Mouse (Mus musculus) frontal cortex, postnatal 25 days (tissue): ENCODE results near the gene Lrch1.

Experiments used
- DNase-seq, 2 experiments: peaks; one replicate each; pipeline ENCODE4 v3.0.0; 2022; ENCODE audit warnings: low spot score in 2 of 2

Gene Lrch1

DNA sequence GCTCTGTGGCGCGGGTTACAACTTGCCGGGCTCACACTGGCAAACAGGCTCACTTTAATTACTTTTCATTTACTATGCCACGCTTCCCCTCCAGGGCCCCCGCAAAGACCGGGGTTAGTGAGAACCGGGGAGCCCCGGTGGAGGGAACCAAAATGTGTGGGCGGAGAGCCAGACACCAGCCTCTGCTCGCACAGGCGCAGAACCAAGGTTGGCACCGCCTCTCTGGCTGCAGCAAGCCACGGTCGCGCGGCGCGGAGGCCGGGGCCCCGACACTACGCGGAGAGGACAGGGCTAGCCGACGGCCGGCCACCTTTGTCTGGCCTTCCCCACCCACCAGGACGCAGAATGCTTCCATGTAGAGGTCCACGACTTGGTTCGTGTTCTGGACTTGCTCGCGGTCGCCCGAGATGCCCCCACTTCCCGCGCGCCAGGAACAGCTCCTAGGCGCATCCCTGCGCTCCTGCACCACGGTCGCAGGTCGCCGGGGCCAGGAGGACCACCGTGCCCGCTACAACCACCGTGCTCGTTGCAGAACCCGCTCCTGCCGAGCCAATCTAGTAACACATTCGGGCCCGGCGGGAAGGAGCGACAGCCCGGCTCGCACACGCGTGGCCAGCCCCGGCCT, 813 bp downstream of the Lrch1 start:
- DNase-seq = peak; percentile 61 to 62

DNA sequence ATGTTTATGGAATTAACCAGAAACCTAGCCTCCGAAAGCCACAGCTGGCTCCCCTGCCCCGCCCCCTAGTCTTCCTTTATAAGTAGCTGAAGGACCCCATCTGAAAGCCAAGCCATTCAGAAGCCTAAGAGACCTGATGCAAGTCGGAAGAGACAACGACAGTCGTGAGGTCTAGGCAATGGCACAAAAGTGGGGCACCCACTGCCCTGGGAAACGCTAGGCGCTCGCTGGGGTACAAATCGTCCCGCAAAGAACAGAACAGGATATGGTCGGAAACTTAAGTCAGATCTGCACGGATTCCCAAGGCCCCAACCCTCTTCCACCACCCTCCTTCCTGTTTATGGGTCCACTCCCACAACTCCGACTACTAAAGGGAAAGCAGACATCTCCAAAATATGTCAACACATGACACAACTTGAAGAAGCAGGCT, 1.3 kb downstream of the Lrch1 start:
- no peak for DNase-seq

DNA sequence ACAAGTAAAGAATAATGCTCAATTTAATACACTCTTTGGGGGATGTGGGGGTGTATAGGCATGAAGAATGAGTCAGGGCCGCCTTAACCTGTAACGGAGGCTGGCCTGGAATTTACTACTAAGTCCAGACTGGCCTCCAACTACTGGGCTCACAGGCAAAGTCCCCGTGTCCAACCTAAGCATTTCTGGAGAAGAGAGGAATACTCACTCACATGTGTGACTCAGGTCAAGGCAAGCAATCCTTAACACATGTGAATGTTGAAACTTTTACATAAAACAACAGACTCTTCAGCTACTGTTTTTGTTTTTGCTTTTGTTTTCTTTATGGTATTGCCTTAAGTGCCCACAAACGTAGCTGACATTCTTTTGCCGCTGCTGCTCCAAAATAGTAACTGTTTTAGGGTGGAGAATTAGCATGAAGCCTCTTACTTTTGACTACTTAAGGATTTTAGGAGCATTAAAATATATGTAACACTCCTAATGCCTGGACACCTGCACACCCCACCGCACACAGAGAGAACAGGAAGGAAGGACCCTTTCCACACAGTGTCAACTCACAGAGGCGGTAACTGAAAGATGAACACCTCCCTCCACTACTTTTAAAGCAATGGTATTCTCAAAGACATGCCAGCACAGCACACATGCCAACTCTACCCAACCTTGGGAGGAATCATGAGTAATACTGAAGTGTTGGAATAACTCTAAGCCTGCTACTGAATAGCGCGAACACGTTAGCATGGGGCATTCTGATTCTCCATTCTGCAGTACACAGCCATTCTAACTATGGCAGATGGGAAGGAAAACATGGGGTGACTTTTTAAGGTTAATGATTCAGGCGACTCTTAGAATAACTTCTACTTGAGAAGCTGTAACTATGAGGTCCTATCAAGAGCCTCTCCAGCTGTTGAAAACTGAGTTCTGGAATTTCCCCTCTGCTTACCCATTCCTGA, 2.1 kb downstream of the Lrch1 start:
- DNase-seq = no peak

DNA sequence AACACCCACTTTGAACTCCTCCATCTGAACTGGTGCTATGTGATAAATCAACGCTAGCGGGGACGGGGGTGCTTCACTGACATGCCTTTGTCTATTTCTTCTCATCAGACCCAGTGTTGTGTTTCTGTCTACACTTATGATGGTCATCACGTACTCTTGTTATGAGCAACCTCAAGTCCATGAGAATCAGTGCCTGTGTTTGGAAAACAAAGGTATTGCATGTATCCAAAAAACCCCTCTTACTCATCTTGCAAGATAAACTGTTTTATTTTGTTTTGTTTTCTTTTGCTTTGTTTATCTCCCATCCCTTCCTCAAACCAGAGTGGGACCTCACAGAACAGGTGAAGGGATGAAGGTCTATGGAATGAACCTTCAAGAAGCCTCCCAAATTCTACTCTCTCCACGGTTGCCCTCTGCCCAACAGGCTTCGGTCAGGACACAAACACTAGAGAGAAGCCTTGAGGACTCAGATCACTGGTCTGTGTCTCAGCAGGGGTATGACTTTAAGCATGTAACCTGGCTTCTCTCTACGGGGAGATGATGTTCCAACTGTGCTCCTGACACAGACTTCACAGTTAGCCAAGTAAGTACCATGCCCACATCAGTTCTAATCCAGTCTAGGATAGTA, 3.4 kb downstream of the Lrch1 start:
- DNase-seq = no peak

DNA sequence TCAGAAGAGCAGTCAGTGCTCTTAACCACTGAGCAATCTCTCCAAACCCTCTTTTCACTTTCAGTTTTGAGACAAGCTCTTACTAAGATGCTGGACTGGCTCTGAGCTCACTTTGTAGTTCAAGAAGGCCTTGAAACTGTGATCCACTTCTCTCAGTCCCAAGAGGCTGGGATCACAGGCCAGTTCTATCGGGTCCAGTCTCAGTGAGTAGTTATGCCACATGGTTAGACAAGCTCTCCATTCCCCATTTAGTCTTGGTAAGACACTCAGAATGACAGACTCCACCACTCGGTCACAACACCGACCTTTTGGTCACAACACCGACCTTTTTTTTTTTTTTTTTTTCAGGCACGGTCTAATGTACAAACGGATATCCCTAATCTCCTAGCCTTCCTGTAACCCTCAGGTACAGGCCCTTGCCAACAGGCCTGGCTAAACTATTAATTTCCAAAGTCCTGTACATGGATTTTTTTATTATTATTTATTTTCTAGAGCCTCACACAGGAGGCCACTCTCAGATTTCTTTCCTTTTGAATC, 4.0 kb downstream of the Lrch1 start:
- DNase-seq = no peak

DNA sequence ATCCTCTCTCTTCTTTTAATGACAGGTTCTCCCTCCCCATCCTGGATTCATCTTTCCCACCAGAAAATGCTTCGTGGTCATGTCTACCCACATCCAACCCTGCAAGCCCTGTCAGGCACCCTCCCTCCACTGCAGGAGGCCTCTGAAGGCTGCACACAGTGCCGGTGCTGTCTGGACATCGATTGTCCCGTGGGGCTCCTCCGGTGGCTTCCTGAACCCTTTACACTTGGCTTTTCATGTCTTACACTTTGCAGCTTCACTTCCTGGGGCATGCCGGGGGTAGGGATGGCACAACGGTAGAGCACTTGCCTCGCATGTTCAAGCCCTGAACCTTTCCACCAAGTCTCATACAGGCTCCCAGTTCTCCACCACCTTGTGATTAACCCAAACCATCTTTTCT, 4.7 kb downstream of the Lrch1 start:
- no peak for DNase-seq

DNA sequence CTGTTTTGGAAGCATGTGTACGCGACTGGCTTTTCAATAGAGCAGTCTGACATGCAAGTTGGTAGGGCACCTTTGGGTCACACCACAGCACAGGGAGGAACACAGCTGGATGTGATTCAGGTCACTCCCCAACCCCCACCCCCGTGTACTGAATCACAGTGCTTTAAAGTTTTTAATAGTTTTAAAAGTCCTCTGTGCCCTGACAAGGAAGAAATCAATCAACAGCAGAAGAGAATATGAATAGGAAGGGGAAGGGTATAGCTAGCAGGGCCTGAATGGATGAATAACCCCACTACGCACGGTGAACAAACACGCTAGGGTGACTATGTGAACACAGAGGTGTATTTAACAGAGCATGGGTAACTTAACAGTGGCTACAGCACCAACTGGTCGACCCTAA, 6.1 kb downstream of the Lrch1 start:
- DNase-seq = no peak

DNA sequence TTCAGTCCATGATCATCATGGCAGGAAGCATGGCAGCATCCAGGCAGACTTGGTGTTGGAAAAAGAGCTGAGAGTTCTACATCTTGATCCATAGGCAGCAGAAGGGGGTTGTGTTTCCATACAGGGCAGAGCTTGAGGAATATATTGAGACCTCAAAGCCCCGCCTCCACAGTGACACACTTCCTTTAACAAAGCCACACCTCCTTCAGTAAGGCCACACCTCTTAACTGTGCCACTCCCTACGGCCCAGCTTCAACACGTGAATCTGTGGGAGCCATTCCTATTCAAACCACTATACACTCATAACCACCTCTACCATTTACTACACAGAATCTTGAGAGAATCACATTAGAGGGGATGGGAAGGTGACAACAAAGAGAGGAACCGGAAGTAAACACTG, 6.9 kb downstream of the Lrch1 start:
- no peak for DNase-seq

DNA sequence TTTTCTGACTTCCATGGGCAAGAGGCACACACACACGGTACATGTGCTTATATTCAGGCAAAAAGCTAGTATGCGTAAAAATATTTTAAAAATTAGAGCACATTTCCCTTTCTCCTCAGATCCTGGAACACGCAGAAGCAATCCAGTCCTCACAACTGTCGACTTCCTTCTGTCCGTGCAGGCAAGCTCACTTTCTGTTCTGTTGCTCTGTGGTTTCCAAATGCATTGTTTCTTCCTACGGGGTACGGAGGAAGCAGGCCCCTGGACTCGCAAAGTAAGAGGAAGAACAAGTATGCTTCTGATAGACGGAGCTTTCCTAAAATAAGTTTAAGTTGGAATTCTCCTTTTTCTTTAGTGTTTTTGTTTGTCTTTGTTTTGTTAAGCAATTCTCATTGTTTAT, 8.3 kb downstream of the Lrch1 start:
- no peak for DNase-seq

DNA sequence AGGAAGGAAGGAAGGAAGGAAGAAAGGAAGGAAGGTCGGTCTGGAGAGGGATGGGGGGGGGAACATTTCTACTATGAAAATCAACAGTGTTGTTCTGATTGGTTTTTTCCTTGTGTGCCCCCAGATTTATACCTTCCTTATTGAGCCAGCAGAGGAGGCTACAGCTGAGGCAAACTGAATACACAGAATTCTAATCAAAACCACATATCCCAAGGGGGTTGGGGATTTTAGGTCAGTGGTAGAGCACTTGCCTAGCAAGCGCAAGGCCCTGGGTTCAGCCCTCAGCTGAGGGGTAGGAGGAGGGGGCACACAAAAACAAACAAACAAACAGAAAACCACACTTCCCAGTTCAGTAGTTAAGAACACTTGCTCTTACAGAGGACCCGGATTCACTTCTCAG, 8.8 kb downstream of the Lrch1 start:
- DNase-seq = no peak

DNA sequence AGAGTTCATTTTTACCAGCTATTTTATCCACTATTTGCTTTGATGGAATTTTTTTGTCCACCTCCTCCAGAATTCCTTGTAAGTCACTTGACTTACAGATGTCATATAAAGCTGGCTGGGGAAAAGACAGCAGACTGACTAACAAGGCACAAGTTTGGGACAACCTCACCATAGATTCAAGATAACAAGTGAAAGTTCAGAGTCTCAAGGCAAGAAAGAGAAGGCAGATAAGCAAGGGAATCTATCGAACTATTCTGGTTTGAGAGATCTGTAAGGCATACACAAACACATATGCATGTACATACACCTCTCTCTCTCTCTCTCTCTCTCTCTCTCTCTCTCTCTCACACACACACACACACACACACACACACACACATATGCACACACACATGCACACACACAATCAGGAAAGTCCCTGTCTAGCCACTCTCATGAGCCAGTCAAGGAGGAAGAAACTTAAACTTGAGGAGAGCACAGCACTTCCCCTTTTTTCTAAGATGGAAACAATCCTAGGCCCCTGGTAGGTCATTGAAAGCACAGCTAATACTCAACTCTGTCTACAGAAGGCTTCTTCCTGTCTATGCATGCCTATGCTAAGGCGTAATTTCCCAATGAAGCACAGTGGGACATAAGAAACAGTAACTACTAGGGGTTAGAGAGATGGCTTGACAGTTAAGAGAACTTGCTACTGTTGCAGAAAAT, 11.0 kb downstream of the Lrch1 start:
- no peak for DNase-seq

DNA sequence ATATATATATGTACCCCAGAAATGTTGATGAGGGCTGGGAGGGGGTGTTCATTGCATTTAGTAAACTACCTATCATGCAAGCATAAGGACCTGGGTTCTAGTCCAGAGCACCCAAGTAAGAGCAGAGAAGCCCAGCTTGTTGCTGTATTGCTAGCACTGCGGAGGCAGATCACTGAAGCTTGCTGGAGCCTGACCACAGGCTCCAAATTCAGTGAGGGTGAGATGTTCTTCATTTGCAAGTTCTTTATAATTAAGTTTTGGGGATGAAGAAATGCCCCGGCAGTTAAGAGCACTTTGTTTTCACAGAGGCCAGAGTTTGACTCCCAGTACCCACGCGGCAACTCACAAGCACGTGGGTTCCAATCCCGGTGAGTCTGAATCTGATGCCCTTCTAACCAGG, 12.6 kb downstream of the Lrch1 start:
- no peak for DNase-seq

DNA sequence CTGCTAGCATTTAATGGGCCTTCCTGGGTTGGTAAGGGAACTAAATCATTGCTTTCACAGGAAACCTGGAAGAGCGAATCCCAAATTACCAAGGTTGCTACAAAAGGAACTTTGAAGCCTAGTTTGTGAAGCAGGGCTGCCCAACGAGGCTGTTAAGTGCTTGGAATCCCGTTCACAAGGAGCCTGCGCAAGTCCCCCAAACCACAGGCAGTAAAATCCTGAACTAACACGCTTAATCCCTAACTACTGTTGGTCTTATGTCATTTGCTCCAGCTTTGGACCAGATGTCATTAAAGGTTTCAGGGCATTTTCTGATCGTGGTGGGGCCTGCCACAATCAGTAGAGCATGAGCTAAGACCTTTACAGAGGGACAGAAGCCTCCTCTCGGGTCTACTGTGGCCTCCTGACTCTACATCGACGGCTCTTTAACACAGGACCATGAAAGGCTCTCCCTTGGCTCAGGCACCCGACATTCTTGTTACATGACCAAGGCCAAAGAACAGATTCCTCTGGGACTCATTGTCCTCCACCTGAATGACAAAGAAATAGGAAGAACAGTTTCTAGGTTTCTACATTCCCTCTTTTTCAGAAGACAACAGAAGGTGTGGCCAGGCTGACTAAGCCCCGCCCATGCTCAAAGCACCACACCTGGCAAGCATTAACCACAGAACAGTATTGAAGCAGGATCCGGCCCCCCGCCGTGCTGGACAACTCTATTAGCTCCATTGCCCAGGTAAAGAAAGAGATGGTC, 13.5 kb downstream of the Lrch1 start:
- no peak for DNase-seq

DNA sequence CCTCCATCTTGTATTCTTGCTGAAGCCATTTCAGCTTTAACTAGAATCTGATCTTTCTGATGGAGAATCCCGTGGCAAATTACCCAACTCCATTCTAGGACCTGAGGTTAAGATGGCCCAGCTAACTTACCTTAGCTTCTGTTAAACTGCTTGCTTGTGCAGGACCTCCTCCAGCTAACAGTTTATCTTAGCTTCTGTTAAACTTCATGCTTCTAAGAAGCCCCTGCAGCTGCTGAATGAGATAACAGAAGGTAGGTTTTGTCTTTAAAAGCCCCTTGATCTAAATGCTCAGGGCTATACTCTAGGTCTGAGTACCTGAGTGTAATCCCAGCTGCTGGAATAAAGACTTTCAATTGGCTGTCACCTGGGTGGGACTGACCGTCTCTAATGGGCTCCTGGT, 17.9 kb downstream of the Lrch1 start:
- no peak for DNase-seq

DNA sequence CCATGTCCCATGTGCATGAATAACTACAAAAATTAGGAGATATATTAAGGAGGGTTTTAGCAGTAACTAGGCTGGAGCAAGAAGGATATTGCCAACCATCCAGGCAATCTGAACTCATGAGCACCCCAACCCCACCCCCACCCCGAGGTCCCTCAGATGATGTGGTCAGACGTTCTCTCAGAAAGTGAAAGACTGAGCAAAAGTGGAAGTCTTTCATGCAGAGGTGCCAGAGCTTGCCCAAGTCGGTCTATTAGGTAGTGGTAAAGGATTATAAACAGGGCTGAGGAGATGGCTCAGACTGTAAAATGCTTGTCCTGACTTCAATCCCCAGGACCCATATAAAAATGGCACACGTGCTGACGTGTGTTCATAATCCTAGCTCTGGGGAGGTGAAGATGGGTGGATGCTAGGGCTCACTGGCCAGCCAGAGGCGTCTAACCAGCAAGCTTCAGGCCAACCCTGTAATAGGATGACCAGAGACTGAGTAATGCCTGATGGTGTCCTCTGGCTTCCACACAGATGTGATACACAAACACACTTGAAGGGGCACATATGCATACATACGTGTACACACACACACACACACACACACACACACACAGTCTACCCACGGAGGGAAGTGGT, 18.8 kb downstream of the Lrch1 start:
- DNase-seq = no peak

DNA sequence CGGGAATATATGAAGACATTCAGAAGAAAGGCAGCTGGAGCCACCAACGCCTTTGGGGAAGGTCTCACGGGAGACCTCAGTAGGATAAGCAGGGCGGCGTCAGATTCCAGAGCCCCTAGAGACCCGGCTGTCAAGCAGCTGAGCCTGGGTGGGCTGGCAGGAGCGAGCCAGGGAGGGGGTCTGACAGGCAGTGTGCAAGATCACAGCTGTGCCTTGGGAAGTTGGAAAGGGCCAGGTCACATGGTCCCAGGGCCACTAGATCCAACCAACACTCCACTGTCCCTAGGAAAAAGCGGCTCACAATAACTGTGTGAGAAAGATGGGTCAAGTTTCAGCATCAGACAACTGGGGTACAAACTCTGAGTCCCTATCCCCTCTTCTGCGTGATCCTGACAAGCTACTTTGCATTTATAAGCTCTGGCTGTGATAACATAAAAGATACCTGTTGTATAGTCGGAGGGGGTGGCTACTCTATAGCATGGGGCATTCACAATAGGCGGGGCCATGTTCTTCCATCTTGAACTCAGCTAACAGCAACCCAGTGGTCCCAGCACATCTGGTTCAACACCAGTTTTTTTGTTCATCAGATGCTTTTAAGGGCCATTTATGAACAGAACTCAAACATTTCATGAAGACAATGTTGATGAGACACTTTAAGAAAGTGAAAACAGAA, 20.6 kb downstream of the Lrch1 start:
- DNase-seq = no peak

DNA sequence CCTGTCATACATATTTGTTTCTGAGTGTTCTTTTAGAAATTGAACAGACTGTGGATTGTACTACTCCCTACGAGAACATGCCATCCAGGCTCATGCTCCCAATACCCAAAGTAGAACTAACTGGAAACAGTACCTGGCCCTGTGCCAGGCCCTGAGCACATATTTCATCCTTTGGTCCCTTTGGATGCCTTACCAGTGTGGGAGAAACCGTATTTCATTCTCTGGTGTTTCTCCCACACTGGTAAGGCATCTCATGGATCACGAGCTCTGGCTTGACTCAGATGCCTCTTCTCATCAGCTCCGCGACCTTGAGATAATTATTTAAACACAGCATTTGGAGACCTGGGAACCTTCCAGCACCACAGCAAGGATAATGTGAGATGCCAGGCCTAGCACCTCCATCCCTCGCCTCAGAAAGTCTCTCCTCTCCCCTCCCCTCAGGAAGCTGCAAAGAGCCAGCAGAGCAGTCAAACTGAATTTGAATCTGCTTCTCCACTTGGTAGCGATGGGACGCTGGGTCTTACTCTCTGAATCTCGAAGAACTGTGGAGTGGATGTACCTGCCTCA, 21.6 kb downstream of the Lrch1 start:
- DNase-seq = no peak

DNA sequence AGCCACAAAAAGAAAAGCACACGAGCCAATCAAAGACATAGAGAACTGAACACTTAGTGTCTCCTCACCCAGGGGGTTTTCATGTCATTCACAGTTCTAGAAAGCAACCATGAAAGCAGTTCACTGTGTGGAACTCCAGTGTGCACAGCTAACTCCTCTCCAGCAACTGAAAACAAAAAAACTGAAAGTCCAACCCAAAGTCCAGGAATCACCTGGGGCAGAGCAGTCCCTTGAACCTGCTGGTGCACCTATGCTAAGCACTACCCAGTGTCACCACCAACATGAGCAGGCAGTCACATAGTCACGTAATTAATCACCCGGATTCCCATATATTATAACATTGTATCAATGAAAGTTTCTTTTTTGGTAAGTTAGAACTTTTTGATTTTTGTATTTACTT, 23.2 kb downstream of the Lrch1 start:
- DNase-seq = no peak

DNA sequence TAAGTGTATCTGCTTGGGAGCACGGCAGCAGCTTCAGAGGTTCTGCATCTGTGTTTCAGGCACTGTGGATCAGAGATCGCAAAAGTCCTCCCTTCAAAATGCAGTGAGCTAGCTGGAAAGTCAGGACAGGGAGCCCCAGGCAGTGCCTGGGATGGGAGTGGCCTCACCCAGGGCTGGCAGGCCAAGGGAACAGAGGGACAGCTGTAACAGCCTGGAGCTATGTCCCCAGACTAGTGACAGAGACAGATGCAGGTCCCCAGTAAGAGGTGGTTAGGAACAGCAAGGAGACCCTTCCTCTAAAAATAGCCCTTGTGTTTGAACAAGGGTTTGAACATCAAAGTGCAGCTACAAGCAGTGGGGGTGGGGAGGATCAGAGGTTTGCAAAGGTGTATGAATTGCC, 23.6 kb downstream of the Lrch1 start:
- DNase-seq = no peak
